Mouse (Mus musculus): Measurements from ENCODE around the gene Zc3hav1l.

- TF ChIP-seq CTCF (IDR thresholded peaks at IDR 0.05; ENCODE audit: low read depth, low read length) (no peak), POLR2A (IDR thresholded peaks at IDR 0.05; ENCODE audit: borderline replicate concordance, low read depth, low read length) (no peak; the same call in 1 of the 2 replicates)
Observed at GRCm38 (mm10) chr6:38298761-38299401, at the start of gene Zc3hav1l.

All from bone marrow macrophage, adult 2 months (primary cell).